Mouse (Mus musculus): ENCODE results near the gene Hoxd12.

Hoxd12 gene

GRCm38 (mm10) chr2:74702820-74703219, 28.0 kb downstream of the Hoxd12 start:
- in situ Hi-C loops (cut with MboI; ENCODE audit: unreplicated experiment in 2 of 2) = loop anchor here (5.0 to 25.0 kb wide), 8 partner anchors 359 to 1259 kb away; no protein-coding TSS in a partner anchor

DNA sequence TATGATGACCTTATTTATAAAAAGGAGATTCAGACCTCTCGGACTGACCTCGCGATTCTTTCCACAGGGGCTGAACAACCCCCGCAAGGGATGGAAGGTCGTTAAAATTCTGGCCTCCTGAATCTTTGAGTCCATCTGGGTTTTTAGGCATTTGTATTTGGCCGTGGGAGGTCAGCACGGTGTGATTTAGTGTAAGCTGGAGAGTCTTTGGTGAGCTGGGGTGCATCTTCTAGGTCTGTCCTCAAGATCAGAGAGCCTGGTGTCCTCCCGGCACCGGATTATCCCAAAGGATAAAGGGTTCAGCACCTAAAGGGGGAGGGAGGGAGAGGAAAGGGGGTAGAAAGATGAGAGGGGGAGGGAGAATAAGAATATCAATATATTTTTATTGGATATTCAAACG, 28.5 kb downstream of the Hoxd12 start:
- in situ Hi-C loops (cut with MboI; ENCODE audit: unreplicated experiment in 2 of 2) = loop anchor here (5.0 to 25.0 kb wide), 8 partner anchors 359 to 1259 kb away; no protein-coding TSS in a partner anchor

GRCm38 (mm10) chr2:74703720-74704392, 29.0 kb downstream of the Hoxd12 start:
- in situ Hi-C loops (cut with MboI; ENCODE audit: unreplicated experiment in 2 of 2) = loop anchor here (5.0 to 25.0 kb wide), 8 partner anchors 358 to 1258 kb away; no protein-coding TSS in a partner anchor

- in situ Hi-C loops (cut with MboI; ENCODE audit: unreplicated experiment in 2 of 2) = loop anchor here (5.0 to 25.0 kb wide), 8 partner anchors 358 to 1258 kb away; no protein-coding TSS in a partner anchor
Observed at GRCm38 (mm10) chr2:74704393-74704998, 29.7 kb downstream of the Hoxd12 start, which contains the start of gene Hoxd8. Gene Hoxd8 (plus strand): TSS chr2:74704615.

DNA sequence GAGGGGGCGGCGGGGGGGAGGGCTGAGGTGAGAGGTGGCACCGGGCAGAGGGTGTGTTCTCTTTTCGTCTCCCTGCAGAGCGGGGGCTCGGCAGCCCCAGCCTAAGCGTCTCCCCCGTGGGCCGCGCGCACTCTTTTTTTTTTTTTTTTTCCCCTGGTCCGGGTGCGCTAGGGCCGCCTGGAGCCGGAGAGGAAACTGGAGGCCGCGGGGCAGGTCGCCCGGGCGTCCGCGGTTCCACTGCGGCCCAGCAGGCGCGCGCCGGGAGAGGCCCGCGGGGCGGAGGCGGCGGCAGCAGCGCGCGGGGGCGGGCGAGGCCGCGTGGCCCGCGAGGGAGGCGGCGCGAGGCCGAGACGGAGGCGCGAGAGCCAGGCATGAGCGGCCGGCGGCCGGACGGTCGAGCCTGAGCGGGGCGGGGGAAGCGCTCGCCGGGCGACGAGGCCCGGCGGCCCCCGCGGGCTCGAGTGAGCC, 30.2 kb downstream of the Hoxd12 start:
- in situ Hi-C loops (cut with MboI; ENCODE audit: unreplicated experiment in 2 of 2) = loop anchor here (5.0 to 25.0 kb wide), 8 partner anchors 357 to 1257 kb away; no protein-coding TSS in a partner anchor

GRCm38 (mm10) chr2:74705467-74706089, 30.8 kb downstream of the Hoxd12 start:
- in situ Hi-C loops (cut with MboI; ENCODE audit: unreplicated experiment in 2 of 2) = loop anchor here (10.0 to 25.0 kb wide), 6 partner anchors 357 to 1257 kb away; no protein-coding TSS in a partner anchor

DNA sequence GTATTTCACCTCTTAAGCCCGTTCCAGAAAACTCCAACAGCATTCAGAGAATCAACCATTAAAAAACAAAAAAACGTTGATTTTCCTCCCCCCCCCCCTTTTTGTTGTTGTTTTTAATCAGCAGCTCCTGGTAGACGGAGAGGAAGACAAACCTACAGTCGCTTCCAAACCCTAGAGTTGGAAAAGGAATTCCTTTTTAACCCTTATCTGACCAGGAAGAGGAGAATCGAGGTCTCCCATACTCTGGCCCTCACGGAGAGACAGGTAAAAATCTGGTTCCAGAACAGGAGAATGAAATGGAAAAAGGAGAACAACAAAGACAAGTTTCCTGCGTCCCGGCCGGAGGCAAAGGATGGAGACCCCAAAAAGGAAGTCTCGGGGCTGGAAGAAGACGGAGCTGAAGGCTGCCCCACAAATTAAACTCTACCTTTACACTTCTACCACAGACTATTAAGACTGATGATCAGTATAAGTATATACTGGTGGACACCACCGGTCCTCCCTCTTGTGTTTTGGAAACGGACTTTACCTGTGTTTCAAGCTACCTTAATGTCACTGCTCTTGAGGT, 31.7 kb downstream of the Hoxd12 start:
- in situ Hi-C loops (cut with MboI; ENCODE audit: unreplicated experiment in 2 of 2) = loop anchor here (10.0 to 25.0 kb wide), 6 partner anchors 356 to 1256 kb away; no protein-coding TSS in a partner anchor

- in situ Hi-C loops (cut with MboI; ENCODE audit: unreplicated experiment in 2 of 2) = loop anchor here (10.0 to 25.0 kb wide), 6 partner anchors 355 to 1255 kb away; no protein-coding TSS in a partner anchor
Observed at GRCm38 (mm10) chr2:74707599-74707998, 32.8 kb downstream of the Hoxd12 start.

DNA sequence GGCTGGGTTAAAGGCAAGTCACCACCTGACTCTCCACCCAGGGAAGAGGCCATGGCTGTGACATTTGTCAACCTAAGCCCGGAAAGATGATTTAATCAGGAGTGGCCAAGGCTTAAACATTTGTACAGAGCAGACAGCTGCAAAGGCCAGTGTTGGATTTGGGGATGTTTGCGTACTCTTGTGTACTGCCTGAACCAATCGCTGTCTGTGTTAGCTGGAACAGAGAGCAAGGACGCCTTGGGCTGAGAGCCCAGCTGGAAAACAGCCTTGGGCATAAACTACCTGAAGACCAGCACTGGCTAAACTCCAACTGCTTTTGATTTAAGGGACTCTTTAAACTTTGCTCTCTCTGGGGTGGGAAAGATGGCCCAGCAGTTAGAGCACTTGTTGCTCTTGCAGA, 33.9 kb downstream of the Hoxd12 start:
- in situ Hi-C loops (cut with MboI; ENCODE audit: unreplicated experiment in 2 of 2) = loop anchor here (10.0 to 25.0 kb wide), 6 partner anchors 354 to 1254 kb away; no protein-coding TSS in a partner anchor

DNA sequence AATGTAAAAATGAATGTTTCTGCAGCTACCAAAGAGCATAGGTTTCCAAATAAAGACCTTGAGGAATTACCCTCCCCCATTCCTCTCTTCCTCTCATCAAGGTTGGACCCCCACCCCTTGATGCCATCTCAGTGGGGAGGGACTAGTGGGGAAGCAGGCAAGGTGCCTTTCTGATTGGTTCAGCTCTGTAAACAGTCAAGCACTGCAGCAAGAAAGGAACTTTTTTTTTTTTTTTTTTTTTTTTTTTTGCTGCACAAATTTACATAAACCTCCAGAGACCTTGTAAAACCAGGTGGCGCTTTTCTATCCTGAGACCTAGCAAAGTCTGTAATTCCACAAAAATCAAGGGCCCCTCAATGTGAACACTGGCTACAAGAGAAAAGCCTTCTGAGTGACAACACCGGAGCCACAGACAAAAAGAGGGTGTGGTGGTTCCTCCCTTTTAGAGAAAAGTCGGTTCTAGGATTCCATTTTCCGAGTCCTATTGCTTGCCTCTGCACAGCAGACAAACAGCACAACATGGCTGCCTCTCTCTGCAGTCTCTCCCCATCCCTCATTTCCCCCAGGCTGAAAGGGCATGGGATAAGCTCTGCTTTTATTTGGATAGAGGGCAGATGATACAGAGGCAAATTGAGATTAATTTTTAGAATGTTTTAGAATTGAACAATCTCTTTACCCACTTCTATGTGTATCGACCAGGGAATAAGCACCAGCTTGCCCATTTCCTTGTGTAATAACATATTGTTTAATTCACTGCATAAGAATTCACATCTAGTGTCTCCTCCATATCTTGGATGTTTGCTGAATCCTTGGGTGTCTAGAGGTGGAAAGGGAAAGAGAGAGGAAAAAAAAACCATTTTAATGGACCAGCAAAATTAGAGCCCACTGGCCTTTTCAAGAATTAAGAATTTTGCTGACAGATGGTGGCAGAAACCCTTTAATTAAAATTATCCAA, 34.9 kb downstream of the Hoxd12 start:
- in situ Hi-C loops (cut with MboI; ENCODE audit: unreplicated experiment in 2 of 2) = loop anchor here (10.0 to 25.0 kb wide), 7 partner anchors 345 to 1253 kb away; no protein-coding TSS in a partner anchor

- in situ Hi-C loops (cut with MboI; ENCODE audit: unreplicated experiment in 2 of 2) = loop anchor here (10.0 to 25.0 kb wide), 5 partner anchors 344 to 1251 kb away; no protein-coding TSS in a partner anchor
Observed at GRCm38 (mm10) chr2:74710929-74711543, 36.2 kb downstream of the Hoxd12 start.

GRCm38 (mm10) chr2:74711721-74712621, 37.2 kb downstream of the Hoxd12 start, which contains the start of the genes Hoxd3 and Hoxd4:
Gene Hoxd3 (plus strand): TSS chr2:74711927.
Gene Hoxd4 (plus strand): TSS chr2:74711929.
- in situ Hi-C loops (cut with MboI; ENCODE audit: unreplicated experiment in 2 of 2) = loop anchor here (10.0 to 25.0 kb wide), 5 partner anchors 343 to 1250 kb away; no protein-coding TSS in a partner anchor

DNA sequence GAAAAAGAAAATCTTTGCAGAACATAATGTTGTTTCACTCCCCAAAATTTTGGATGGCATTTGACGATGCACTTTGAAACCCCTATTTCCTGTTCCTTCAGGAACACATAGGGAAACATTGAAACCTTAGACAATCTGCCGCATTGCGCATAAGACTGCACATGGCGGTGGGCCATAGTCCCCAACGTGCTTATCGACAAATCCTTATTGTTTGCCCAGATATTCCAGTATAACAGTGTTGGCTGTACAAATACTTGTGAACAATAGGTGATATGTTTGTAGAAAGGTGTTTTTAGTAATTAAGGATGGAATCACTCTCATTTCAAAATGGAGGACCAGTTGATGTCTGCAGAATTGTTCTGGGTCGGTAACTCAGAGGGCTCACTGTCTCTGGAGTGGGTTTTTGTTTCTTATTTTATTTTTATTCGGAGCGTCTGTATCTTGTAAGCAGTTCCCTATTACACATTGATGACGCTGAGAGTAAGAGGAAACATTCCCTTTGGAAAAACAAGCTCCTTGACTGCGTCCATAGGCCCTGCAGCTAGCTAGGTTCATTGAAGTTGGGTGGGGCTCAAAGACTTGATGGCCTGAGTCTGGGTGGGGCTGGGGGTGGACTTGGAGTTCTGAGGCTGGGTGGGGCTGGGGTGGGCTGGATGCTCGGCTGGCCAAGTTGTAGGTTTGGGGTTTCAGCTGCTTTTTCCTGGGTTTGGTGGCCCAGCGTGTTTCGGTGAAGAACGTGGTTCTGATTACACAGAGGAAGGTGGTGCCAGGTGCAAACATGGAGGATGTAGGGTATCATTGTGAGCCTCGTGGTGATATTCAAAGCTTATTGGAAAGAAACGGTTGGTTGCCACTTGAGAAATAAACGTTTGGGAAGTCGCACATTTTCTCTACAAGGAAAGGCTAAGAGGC, 38.7 kb downstream of the Hoxd12 start:
- in situ Hi-C loops (cut with MboI; ENCODE audit: unreplicated experiment in 2 of 2) = loop anchor here (10.0 to 25.0 kb wide), 5 partner anchors 341 to 1249 kb away; no protein-coding TSS in a partner anchor

DNA sequence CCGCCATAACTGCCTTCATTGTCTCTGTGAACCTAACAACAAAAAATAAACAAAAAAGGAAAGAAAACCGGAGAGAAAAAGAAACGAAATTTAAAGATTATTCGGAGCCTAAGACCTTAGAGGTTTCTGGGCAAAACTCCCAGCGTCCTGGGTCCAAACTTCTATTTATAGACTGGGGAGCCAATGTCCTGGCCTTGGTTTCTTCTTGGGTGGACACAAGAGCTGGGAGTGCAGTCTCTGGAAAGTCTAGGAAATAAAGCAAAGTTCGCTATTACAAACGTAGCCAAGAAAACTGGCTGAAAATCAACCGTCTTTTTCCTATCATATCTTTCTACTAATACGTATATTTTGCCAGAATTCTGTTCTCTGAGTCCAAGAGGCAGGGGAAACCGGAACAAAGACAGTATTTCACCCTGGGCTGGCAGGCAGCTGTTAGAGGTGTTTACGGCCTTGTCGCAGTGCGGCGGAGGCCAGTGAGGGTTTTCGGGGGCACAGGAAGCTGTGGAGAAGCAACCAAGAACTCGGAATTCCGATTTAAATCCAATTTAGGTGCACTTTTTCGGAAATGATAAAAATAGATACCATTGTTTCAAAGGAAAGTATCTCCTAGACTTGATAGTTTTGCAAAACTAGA, 39.5 kb downstream of the Hoxd12 start:
- in situ Hi-C loops (cut with MboI; ENCODE audit: unreplicated experiment in 2 of 2) = loop anchor here (10.0 to 25.0 kb wide), 5 partner anchors 341 to 1248 kb away; no protein-coding TSS in a partner anchor

GRCm38 (mm10) chr2:74714881-74715280, 40.1 kb downstream of the Hoxd12 start:
- in situ Hi-C loops (cut with MboI; ENCODE audit: unreplicated experiment in 2 of 2) = loop anchor here (5.0 to 25.0 kb wide), 7 partner anchors 247 to 1247 kb away; no protein-coding TSS in a partner anchor
